ENCODE assay signal across 8 mouse cellular contexts in genomic region chr13:56134031-56134430, GRCm38 (mm10). TPM values are rescaled to one million over a fixed set of nuclear protein-coding genes. Genes with fewer than 3 reads are reported as not detected.
DNase-seq lines count a peak whose midpoint lies in the region; ATAC-seq and TF ChIP-seq lines count a peak whose summit lies in the region.

No protein-coding gene starts in this region.

- TF ChIP-seq CTCF in lung, adult 2 months (IDR thresholded peaks at IDR 0.05; ENCODE audit: insufficient read depth, low read length), result no peak
- no peak for TF ChIP-seq CTCF in bone marrow macrophage, adult 2 months (IDR thresholded peaks at IDR 0.05; ENCODE audit: low read depth, low read length)

- no peak for TF ChIP-seq POLR2A in lung, adult 2 months (IDR thresholded peaks at IDR 0.05; ENCODE audit: borderline replicate concordance, extremely low read depth, low read depth, low read length)
- TF ChIP-seq POLR2A in bone marrow macrophage, adult 2 months (IDR thresholded peaks at IDR 0.05; ENCODE audit: borderline replicate concordance, low read depth, low read length), result no peak

- peak overlapping the region; percentile 78 for H3K4me3 ChIP-seq in lung, adult 2 months (replicated peaks; ENCODE audit: extremely low read depth, low read depth, low read length)
- peak overlapping the region; percentile 84 for H3K4me3 ChIP-seq in bone marrow macrophage, adult 2 months (ENCODE audit: insufficient read depth, low read length)

- 0 out of 2 replicates have a peak overlapping the region, but pooled peaks have one; percentile 43 for H3K27ac ChIP-seq in bone marrow macrophage, adult 2 months (ENCODE audit: insufficient read depth, low read depth, low read length)

- no peak for DNase-seq in lung, adult 2 months
- no peak for DNase-seq in lung, postnatal 36 days
- DNase-seq in naive thymus-derived CD4-positive, alpha-beta T cell, adult 2 months (ENCODE audit: low read depth), result peak; percentile 59
- no peak for DNase-seq in adrenal gland, postnatal 10 days
- no peak for DNase-seq in right cerebral cortex, adult 2 months (ENCODE audit: low spot score in 2 of 2)
- no peak for DNase-seq in adrenal gland, adult 18-20 months (ENCODE audit: low spot score in 2 of 2)

- H3K4me1 ChIP-seq in lung, adult 2 months (ENCODE audit: control insufficient read depth, insufficient read depth, low read length), result peaks cover 10% of the 10 kb centered on the region; the same call in 1 of the 2 replicates
- peaks cover 36% of the 10 kb centered on the region for H3K4me1 ChIP-seq in bone marrow macrophage, adult 2 months (ENCODE audit: control insufficient read depth, insufficient read depth, low read length)

- ATAC-seq in inflammation-experienced regulatory T-cells, adult 6 months, result peak; percentile 53

- WGBS in lung, adult 2 months, result 30% methylated on average over 5 of the region's 5 CpGs

RNA-seq across cellular contexts. Expression of gene H2afy, which starts 2.1 kb away (rescaled TPM):
- 85.2 and 110 TPM in 2 replicates for polyA plus RNA-seq in lung, adult 2 months (2012; rRNA removed)
- polyA plus RNA-seq in bone marrow macrophage, adult 2 months (2012; ENCODE audit: insufficient read depth, insufficient read length, missing spikeins), result 179 and 191 TPM in 2 replicates
- 100 to 1,000 TPM; 112 to 148 (median 117) TPM for polyA plus RNA-seq in inflammation-experienced regulatory T-cells, adult 6 months (2017; shearing (Covaris generic))
- total RNA-seq in adrenal gland, postnatal 10 days (2021), result 100 to 1,000 TPM; 117 to 122 TPM
- 100 to 1,000 TPM; 121 to 122 TPM for total RNA-seq in adrenal gland, adult 18-20 months (2021)

RNA-seq across cellular contexts. Expression of gene Tifab, which starts 44.7 kb away (rescaled TPM):
- 9.2 and 13.9 TPM in 2 replicates for polyA plus RNA-seq in lung, adult 2 months (2012; rRNA removed)
- 107 and 112 TPM in 2 replicates for polyA plus RNA-seq in bone marrow macrophage, adult 2 months (2012; ENCODE audit: insufficient read depth, insufficient read length, missing spikeins)
- under 1 TPM in 1 of 3 experiments, not detected in 2; 0.91 TPM for polyA plus RNA-seq in inflammation-experienced regulatory T-cells, adult 6 months (2017; shearing (Covaris generic))
- total RNA-seq in adrenal gland, postnatal 10 days (2021), result 1 to 10 TPM; 1.8 TPM
- total RNA-seq in adrenal gland, adult 18-20 months (2021), result 1 to 10 TPM; 2.2 to 3.0 TPM
